Mouse (Mus musculus): Measurements from ENCODE around the gene Gm49630. TPM values are rescaled to one million over a fixed set of nuclear protein-coding genes. Genes with fewer than 3 reads are reported as not detected.
"Not testable (repeated sequence)": the region's sequence is repeated elsewhere in the genome, so short reads cannot be mapped to it uniquely, and the experiment has no call there.

Gm49630 gene
- not detected for total RNA-seq (2021)
- long read RNA-seq: 0 reads

- not testable (repeated sequence) for DNase-seq (ENCODE audit: low spot score in 2 of 2)
Measured at GRCm38 (mm10) chr17:7371879-7372278, at the start of gene Gm49630. Gene Gm49630, minus strand, starts transcription at chr17:7371979.

- peak in 1 of 2 experiments; percentile 17 for DNase-seq (ENCODE audit: low spot score in 2 of 2)
Measured at GRCm38 (mm10) chr17:7420191-7420973, 48.6 kb upstream of the Gm49630 start.

- DNase-seq (ENCODE audit: low spot score in 2 of 2): not testable (repeated sequence)
Measured at GRCm38 (mm10) chr17:7414601-7415310, 43.0 kb upstream of the Gm49630 start.

GRCm38 (mm10) chr17:7413336-7413735 is 41.6 kb upstream of the Gm49630 start:
- not testable (repeated sequence) for DNase-seq (ENCODE audit: low spot score in 2 of 2)

GRCm38 (mm10) chr17:7399770-7400169 is 28.0 kb upstream of the Gm49630 start:
- not testable (repeated sequence) for DNase-seq (ENCODE audit: low spot score in 2 of 2)

- not testable (repeated sequence) for DNase-seq (ENCODE audit: low spot score in 2 of 2)
Measured at GRCm38 (mm10) chr17:7398198-7398847, 26.5 kb upstream of the Gm49630 start.

- DNase-seq (ENCODE audit: low spot score in 2 of 2): not testable (repeated sequence)
Measured at GRCm38 (mm10) chr17:7397079-7397478, 25.3 kb upstream of the Gm49630 start.

GRCm38 (mm10) chr17:7396288-7396687 is 24.5 kb upstream of the Gm49630 start:
- not testable (repeated sequence) for DNase-seq (ENCODE audit: low spot score in 2 of 2)

- not testable (repeated sequence) for DNase-seq (ENCODE audit: low spot score in 2 of 2)
Measured at GRCm38 (mm10) chr17:7395671-7396070, 23.9 kb upstream of the Gm49630 start.

- not testable (repeated sequence) for DNase-seq (ENCODE audit: low spot score in 2 of 2)
Measured at GRCm38 (mm10) chr17:7395116-7395515, 23.3 kb upstream of the Gm49630 start.

GRCm38 (mm10) chr17:7389898-7390297 is 18.1 kb upstream of the Gm49630 start:
- peak; percentile 32 to 58 for DNase-seq (ENCODE audit: low spot score in 2 of 2)

GRCm38 (mm10) chr17:7388958-7389356 is 17.2 kb upstream of the Gm49630 start:
- peak in 1 of 2 experiments; percentile 25 for DNase-seq (ENCODE audit: low spot score in 2 of 2)

GRCm38 (mm10) chr17:7388341-7388957 is 16.7 kb upstream of the Gm49630 start:
- DNase-seq (ENCODE audit: low spot score in 2 of 2): not testable (repeated sequence)

GRCm38 (mm10) chr17:7386016-7386415 is 14.2 kb upstream of the Gm49630 start:
- not testable (repeated sequence) for DNase-seq (ENCODE audit: low spot score in 2 of 2)

GRCm38 (mm10) chr17:7385364-7385763 is 13.6 kb upstream of the Gm49630 start, which contains the start of gene Unc93a2:
Gene Unc93a2, minus strand, starts transcription at chr17:7385464.
- DNase-seq (ENCODE audit: low spot score in 2 of 2): not testable (repeated sequence)

- not testable (repeated sequence) for DNase-seq (ENCODE audit: low spot score in 2 of 2)
Measured at GRCm38 (mm10) chr17:7383167-7384143, 11.7 kb upstream of the Gm49630 start.

- not testable (repeated sequence) for DNase-seq (ENCODE audit: low spot score in 2 of 2)
Measured at GRCm38 (mm10) chr17:7382711-7383110, 10.9 kb upstream of the Gm49630 start.

- not testable (repeated sequence) for DNase-seq (ENCODE audit: low spot score in 2 of 2)
Measured at GRCm38 (mm10) chr17:7377907-7378306, 6.1 kb upstream of the Gm49630 start.

- not testable (repeated sequence) for DNase-seq (ENCODE audit: low spot score in 2 of 2)
Measured at GRCm38 (mm10) chr17:7376951-7377700, 5.3 kb upstream of the Gm49630 start.

All from layer of hippocampus, postnatal 10 days (tissue).